Mouse (Mus musculus) adrenal gland, adult 8-10 months (tissue): ENCODE results near the gene Eef1a2. TPM values are rescaled to one million over a fixed set of nuclear protein-coding genes. Genes with fewer than 3 reads are reported as not detected.

ENCODE experiments used
- DNase-seq: peaks from one replicate; pipeline ENCODE4 v3.0.0; 2022
- total RNA-seq, 4 experiments: library from RNA; stranded (reverse); gene quantifications; 2 replicates each; pipeline ENCODE4 v1.2.4; 2022

The Eef1a2 gene
- total RNA-seq, 4 experiments from 2014 or later, result 65.8 to 85.9 (median 68.2) TPM

DNA sequence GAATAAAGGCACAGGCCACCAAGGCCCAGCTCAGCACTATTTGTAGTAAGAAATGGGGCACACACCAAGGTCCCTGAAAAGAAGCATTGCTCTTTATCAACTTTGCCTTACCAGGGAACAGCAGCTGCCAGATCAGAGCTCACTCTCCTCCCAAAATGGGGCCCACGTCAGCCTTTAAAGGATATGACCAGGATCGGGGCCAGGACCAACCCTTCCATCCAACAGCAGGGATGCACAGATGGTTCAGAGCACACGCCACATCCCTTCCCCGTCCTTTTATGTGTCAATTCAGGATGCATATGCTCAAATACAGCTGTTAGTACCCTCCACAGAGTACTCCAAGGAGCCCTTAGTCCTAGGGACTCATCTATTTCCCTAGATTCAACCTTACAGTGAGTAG is 26.6 kb downstream of the Eef1a2 start:
- no peak for DNase-seq

DNA sequence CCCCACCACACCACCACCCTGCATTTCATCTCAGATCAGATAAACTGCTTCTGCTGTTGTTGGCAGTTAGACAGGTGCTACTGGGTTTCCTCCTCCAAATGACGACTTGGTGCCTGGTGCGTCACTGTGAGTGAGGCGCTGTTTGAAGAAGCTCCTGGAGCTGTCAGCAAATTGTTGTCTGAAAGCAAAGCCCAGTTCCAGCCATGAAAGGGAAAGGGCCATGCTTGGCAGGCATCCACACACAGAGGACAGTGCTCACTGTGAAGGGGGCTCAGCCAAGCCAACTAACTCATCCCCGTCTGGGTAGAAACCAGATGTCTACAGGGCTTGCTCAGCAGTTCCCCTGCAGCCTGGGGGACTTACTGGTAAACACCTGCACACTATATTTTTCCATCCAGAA is 27.9 kb downstream of the Eef1a2 start:
- DNase-seq, result no peak

DNA sequence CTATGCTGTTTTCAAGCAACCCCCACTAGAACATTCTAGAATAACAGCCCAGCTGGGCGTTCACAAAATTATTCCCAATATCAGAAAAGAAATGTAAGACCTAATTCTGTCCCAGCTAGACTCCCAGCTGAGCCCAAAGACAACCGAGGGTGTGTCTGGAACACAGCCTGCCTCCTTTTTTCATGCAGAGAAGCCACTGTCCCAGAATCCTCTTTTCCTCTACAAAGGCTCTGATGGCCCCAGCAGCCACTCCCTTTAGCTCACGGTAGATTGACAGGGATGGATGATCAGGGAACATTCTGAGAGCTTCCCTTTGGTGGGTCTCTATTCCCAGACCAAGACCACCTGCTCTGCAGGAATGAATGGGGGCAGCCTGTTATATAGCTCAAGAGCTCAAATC is 29.0 kb downstream of the Eef1a2 start:
- no peak for DNase-seq

DNA sequence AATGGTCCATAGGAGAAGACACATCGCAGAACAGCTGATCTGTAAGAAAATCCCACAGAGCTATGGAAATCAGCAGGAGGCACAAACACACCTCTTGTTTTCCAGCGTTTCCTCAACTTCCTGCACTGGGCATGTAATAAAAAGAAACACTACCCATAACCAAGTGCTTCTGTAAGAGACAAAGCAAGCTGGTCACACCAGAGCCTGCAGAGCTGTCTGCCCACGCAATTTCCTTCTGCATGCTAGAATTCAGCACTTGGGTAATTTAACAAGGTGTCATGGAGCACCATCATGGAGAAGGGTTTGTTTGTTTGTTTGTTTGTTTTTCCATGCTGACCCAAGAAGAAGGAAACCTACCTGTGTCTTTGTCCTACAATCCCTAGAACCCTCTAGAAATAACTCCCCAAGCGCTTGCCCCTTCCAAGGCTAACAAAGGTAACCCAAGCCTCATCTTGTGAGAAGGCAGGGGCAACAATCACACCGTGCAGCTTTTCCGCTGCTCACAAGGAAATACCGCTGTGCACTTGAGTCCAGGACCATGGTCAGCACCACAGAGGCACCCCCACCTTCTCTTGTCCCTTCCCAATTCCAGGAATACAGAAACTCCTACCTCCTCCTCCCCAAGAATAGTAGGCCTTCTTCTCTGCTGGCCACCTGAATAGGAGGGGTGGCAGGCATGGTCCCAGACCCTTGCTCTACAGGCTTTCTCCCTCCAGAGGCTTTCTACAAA is 30.9 kb downstream of the Eef1a2 start:
- no peak for DNase-seq

DNA sequence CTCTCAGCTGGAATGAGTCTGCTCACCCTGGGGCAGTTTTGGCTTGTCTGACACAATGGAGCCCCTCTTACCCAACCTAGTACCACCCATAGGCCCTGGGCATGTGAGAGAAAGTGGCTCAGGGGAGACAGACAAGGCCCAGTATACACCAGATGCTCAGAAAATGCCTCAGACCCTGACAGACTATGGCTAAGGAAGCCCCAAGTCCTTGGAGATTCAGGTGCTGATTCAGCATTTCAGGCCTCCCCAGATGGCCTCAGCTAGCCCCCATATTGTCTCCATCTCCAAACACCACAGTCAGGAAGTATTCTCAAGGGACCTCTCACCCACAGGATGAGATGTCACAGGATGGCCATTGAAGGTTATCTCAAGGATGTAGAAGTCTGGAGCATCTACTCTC is 34.2 kb downstream of the Eef1a2 start:
- DNase-seq, result no peak

DNA sequence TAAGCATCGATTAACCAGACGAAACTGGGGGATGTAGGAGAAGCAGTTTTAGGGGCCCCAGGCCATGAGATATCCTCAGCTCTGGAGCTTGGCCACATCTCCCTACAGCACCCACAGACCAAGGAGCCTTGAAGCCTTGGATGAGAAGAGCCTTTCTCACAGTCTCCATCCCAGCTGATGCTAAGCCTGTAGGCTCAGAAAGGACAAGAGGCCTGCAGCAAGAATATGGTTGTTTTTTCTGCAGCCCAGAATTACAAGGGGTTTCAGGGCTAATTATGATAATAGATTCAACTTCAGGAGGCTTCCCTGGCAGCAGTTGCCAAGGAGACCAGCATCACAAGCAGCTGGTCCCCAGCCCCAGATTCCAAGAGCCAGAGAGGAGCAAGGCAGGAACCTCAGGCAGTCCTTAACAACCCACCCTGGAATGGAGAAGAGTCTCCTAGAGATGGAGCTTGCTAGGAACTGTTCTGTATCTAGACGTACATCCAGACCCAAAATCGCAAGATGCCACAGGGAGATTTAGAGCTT is 35.8 kb downstream of the Eef1a2 start:
- DNase-seq, result no peak

DNA sequence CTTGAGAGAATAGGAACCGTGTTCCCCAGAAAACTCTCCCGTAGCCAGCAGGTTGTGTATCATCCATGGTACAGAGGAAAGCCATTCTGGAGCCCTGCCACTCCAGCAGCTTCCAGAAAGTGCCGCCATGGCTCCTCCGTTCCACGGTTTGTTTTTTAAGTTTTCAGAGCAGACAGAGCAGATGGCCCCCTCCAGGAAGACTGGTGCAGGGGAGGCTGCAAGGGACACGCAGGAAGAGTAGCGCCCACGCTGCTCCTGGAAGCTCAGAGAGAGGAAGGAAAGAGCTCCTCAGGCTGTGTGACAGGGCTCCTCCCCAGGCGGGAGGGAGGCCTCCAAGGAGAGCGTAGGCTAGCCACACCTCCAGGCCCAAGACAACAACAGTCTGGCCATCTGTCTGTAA is 36.9 kb downstream of the Eef1a2 start:
- no peak for DNase-seq

DNA sequence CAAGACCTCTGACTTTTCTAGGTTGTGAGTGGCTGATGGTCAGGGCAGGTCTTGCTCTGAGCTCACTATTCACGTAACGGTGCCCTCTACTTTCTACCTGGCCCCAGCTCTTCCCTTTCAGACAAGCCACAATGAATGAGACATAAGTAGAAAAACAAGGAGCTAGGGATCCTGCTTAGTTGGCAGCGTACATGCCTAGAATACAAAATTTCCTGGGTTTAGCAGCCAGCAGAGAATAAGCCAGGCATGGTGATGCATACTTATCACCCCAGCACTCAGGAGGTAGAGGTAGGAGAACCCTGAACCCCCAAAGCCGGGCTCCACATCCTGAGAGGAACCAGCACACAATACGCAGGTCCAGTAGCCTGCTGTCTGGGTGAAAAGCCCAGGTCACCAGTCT is 40.4 kb downstream of the Eef1a2 start:
- DNase-seq, result no peak

DNA sequence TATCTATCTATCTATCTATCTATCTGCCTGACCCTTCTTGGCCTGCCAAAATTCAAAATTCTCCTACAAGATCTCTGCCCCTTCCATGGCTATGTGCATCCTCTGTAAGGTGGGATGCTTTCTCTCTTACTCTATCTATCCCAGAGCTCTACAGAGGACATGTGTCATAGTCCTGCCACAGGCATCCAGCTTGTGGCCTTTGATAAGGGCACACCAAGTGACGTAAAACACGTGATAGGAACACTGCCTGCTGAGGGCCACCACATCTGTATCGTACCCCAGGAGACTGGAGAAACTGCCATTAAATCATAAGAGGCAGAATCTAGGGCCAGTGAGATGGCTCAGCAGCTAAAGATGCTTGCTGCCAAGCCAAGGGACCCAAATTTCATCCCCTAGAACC is 41.4 kb downstream of the Eef1a2 start:
- DNase-seq, result no peak

DNA sequence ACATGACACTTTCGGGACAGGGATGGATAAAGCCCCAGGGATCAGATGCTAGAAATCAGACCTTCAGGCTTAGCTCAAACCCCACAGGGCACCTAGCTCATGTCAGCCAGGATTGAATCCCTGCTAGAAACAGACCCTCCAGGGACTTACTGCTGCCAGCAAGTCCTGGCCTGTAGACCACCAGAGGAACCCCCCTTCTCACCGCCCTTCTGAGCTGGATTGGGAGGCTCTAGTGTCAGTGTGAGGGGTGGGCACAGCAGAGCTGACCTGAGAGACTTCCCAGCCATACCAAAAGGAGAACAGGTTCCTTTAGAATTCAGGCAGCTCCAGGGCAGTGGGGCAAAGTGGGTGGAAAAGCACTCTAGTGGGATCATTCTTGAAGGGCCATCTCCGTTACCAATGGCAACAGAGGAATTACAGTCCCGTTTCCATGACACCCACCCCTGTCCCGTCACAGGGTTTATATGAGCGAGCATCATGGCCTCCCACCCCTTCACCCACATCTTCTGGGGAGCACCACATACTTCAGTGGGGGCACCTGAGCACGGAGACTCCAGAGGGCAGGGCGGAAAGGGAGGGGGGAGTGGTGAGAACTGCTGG is 43.0 kb downstream of the Eef1a2 start:
- no peak for DNase-seq

DNA sequence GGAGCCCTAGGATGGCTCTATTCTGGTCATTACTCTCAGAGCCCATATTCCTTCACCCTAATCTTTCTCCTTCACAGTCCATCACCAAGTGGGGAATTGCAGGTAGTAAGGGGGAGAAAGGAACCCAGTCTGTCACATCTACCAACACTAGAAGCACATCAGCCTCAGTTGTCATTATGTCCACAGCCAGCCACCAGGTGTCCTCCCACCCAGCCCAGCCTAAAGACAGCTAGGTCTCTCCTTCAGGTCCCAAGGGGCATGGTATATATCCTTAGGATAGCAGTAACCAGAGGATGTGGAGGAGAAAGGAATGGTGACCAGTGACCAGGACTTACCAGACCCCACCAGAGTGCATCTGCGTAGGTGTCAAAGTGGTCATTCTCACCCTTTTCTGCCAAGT is 45.1 kb downstream of the Eef1a2 start:
- no peak for DNase-seq

DNA sequence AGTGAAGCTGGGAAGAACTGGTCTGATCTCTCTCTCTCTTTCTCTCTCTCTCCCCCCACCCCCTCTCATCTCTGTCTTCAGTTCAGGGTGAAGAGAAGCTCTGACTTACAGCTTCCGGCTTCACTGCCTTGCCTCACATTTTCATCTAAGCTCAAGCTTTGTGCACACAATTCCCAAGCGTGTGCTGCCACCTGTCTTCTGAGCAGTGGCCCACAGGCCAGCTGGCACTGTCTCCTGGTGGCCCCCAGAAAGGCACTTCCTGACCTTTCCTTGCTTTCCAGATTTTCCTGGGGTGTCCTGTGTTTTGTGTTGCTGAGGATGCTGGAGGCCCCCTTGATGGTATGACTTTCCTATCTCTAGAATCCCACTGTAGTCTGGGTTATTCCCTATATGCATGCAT is 52.7 kb downstream of the Eef1a2 start:
- no peak for DNase-seq

DNA sequence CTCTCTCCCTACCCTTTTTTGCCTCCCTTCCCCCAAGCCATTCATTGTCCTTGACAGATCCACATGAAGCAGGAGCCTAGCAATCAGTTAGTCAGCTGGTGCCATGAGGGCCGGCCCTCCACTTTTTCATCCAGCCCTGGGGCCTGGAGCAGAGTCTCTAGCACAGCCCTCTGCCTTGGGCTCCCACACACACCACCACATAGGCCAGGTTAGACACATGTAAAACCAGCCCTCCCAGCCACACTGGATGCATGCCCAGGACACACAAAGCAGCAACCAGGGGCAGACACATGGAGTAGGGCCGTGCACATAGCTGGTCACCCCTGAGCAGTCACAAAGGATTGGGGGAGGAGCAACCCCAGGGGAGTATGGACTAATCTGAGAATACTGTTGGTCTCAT is 54.7 kb downstream of the Eef1a2 start:
- DNase-seq, result peak; percentile 9

DNA sequence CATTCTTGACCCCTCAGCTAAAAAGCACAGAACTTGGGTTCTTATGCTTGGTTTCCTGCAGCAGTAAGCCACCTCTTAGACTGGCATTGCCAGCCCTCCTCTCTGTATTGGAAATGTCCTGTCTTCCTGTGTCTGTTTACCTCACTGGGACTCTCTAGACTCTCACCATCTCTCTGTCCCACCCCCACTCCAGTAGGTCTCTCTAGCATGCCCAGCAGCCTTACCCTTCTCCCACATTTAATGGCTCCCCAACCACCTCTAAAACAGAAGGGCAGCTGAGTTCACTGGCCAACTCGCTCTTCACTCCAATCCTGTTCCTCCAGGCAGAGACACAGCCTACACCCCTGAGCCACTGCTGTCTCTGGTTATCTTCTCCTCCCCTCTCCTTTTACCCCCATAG is 55.2 kb downstream of the Eef1a2 start:
- no peak for DNase-seq

DNA sequence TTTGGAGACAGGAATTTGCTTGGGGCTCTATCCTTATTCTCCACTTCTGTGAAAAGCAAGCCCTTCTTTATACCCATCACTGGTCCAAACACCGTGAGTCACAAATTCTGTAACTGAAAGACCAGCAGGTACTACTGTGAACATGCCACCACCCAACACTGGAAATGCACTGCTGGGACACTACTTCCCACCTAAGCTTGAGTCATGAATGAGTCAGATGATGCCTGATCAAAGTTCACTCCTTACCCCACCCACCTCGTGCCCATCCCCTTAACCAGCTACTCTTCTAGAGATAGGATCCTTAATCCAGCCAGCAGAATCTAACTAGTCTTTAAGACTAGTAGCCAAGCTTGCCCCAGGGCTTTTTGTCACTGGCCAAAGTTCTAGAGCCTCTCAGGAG is 56.7 kb downstream of the Eef1a2 start:
- DNase-seq, result no peak

Other genes with a start within 250 kb of the Eef1a2 start
- gene Ythdf1, start 236.1 kb downstream of the Eef1a2 start, total RNA-seq, result 10 to 100 TPM; 46.5 to 59.6 (median 53.0) TPM
- not detected for gene Birc7, start 228.0 kb downstream of the Eef1a2 start, total RNA-seq
- gene Nkain4, start 202.3 kb downstream of the Eef1a2 start, total RNA-seq, result 1 to 10 TPM; 6.3 to 8.5 (median 6.8) TPM
- gene Arfgap1, start 189.8 kb downstream of the Eef1a2 start, total RNA-seq, result 10 to 100 TPM; 50.9 to 76.4 (median 62.9) TPM
- 1 to 10 TPM; 2.3 to 4.5 (median 4.2) TPM for gene Col20a1, start 170.5 kb downstream of the Eef1a2 start, total RNA-seq
- gene Chrna4, start 113.5 kb downstream of the Eef1a2 start, total RNA-seq, result 10 to 100 TPM; 12.0 to 27.7 (median 20.5) TPM
- gene Kcnq2, start 21.7 kb downstream of the Eef1a2 start, total RNA-seq, result 10 to 100 TPM in 2 of 4 experiments, 1 to 10 TPM in 2; 5.8 to 14.8 (median 10.0) TPM
- gene Ppdpf, start 30.2 kb upstream of the Eef1a2 start, total RNA-seq, result 10 to 100 TPM; 66.8 to 74.0 (median 69.9) TPM
- gene Ptk6, start 45.8 kb upstream of the Eef1a2 start, total RNA-seq, result under 1 TPM in 3 of 4 experiments, not detected in 1; 0.10 to 0.40 (median 0.13) TPM
- gene Srms, start 56.2 kb upstream of the Eef1a2 start, total RNA-seq, result 1 to 10 TPM in 1 of 4 experiments, under 1 TPM in 3; 0.42 to 1.0 (median 0.67) TPM
- gene Fndc11, start 63.0 kb upstream of the Eef1a2 start, total RNA-seq, result under 1 TPM in 3 of 4 experiments, not detected in 1; 0.49 to 0.83 (median 0.58) TPM
- 10 to 100 TPM; 18.8 to 32.4 (median 24.6) TPM for gene Helz2, start 85.0 kb upstream of the Eef1a2 start, total RNA-seq
- gene Gmeb2, start 131.0 kb upstream of the Eef1a2 start, total RNA-seq, result 10 to 100 TPM; 16.0 to 21.6 (median 18.6) TPM
- gene Stmn3, start 157.5 kb upstream of the Eef1a2 start, total RNA-seq, result 10 to 100 TPM; 18.1 to 31.5 (median 20.7) TPM
- gene Rtel1, start 162.7 kb upstream of the Eef1a2 start, total RNA-seq, result 10 to 100 TPM; 26.4 to 74.8 (median 44.5) TPM
- gene Zgpat, start 207.9 kb upstream of the Eef1a2 start, total RNA-seq, result 10 to 100 TPM; 49.1 to 76.4 (median 55.7) TPM
- gene Arfrp1, start 208.4 kb upstream of the Eef1a2 start, total RNA-seq, result 10 to 100 TPM; 42.4 to 63.8 (median 57.7) TPM
- 10 to 100 TPM; 17.2 to 37.4 (median 22.9) TPM for gene Lime1, start 223.1 kb upstream of the Eef1a2 start, total RNA-seq